Mouse (Mus musculus): Measurements from ENCODE around the gene Coro7.

Gene Coro7

GRCm38 (mm10) chr16:4615297-4615696, 64.3 kb downstream of the Coro7 start:
- no peak for DNase-seq (ENCODE audit: low spot score)

- no peak for DNase-seq (ENCODE audit: low spot score)
Observed at GRCm38 (mm10) chr16:4614639-4615038, 64.9 kb downstream of the Coro7 start.

- no peak for DNase-seq (ENCODE audit: low spot score)
Observed at GRCm38 (mm10) chr16:4613736-4614135, 65.8 kb downstream of the Coro7 start.

DNA sequence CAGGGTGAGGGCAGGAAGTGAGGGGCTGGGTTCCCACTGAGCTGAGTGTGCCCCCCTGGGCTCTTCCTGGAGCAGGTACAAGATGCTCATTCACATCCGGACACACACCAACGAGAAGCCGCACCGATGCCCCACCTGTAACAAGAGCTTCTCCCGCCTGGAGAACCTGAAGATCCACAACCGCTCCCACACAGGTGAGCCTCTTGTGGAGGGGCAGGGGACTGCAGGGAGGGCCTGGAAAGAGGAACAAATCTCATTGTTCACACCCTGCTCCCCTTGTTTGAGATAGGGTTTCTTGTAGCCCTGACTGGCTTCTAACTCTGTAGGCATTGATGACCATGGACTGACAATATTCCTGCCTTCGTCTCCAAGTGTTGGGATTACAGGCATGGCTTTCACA, 67.9 kb downstream of the Coro7 start:
- DNase-seq (ENCODE audit: low spot score) = no peak

DNA sequence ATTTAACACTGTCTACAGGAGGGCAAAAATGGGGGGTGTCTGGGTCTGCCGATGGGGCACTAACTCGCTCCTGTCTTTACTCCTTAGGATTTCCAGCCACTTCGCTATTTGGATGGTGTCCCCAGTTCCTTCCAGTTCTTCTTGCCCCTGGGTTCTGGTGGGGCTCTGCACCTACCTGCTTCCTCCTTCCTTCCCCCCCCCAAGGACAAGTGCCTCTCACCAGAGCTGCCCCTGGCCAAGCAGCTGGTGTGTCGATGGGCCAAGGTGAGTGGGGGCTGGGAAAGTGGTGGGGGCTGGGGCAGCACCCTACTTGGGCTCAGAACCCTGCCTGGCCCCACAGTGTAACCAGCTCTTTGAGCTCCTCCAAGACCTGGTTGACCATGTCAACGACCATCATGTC, 68.4 kb downstream of the Coro7 start:
- DNase-seq (ENCODE audit: low spot score) = no peak

- no peak for DNase-seq (ENCODE audit: low spot score)
Observed at GRCm38 (mm10) chr16:4608532-4609059, 71.0 kb downstream of the Coro7 start.

DNA sequence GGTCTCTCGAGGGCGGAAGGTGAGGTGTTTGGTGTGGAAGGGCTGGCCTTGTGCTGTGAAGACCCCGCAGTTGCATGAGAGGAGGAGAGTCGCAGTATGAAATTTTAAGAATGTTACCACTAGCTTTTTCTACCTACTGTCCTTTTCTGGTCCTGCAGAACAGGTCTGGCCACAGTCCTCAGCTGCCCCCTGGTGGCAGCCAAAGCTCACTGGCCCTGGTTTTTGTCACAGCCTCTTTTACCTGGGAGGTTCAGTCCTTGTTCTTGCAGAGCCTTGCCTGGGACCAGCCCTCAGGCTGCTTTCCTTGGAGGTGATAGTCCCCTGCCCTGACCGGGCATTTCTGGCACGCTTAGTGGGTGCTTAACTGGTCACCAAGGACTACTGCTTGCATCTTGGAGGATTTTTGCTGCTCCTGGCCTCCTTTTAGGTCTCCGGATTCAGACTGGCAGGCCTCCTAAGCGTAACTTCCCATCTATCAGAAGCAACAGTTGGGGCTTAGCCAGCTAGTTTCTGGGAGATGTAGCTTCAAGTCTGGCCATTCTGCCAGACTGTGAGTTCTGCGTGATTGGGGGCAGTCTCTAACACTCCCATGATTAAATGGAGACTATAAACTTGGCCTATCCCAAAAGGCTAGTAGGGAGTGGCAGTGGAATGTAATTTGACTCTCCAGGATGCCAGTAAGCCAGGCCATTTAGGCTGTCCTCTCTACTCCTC, 71.6 kb downstream of the Coro7 start:
- DNase-seq (ENCODE audit: low spot score) = peak; percentile 93

DNA sequence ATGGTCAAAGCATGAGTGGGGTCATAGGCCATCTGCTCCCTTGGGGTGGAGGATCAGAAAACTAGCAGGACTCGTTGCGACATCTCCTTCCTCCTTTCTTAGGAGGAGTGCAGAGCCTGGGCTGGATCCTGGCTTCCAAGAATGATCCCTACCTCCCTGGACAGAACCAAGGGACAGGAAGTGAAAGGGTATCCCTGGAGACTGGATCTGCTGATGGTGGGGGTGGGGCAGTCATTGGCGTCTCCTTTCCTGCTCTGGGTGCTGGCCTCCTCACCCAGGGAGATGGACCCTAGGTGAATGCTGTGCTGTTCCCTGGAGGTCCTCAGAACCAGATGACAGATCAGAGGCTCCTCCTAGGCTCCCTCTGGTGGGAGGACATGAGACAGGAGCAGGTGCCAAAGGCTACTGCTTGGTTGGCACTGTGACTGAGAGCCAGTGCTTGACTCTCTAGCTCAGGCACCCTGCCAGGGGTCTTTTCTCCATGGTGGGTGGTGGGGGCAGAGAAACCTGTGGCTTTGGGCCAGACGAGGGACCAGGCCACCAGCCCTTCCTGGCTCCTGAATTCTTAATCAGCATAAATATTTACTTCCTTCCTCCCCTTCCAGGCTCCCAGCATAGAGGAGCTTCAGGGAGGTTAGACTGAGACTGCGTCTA, 73.0 kb downstream of the Coro7 start:
- DNase-seq (ENCODE audit: low spot score) = peak; percentile 69

DNA sequence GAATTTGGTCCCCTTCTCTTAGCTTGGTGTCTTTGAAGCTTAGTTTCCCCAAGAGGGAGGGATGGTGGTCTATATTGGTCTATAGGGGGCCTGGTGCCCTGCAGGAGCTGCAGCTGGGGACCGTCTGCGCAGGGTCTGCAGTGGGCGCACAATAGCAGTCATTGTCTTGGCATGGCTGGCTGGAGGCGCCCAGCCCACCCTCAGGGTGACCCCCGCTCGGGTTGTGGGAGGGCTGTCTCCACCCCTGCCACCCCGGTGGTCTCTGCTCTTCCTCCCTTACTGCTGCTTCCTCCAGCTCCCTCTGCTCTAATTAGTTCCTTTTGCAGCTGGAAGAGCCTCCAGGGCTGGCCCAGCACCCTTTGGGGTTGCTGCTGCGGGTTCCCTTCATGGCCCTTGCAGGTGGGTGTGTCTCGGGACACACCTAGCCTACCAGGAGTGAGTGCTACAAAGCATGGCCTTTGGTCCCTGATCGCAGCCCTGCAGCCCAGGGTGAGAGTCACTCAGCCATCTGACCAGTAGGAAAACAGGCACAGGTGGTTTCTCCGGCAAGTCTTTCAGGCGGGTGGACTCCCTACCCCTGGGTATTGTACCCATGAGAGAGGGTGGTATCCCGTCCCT, 74.0 kb downstream of the Coro7 start:
- no peak for DNase-seq (ENCODE audit: low spot score)

- no peak for DNase-seq (ENCODE audit: low spot score)
Observed at GRCm38 (mm10) chr16:4604293-4604837, 75.2 kb downstream of the Coro7 start.

GRCm38 (mm10) chr16:4603453-4603837, 76.1 kb downstream of the Coro7 start:
- no peak for DNase-seq (ENCODE audit: low spot score)

DNA sequence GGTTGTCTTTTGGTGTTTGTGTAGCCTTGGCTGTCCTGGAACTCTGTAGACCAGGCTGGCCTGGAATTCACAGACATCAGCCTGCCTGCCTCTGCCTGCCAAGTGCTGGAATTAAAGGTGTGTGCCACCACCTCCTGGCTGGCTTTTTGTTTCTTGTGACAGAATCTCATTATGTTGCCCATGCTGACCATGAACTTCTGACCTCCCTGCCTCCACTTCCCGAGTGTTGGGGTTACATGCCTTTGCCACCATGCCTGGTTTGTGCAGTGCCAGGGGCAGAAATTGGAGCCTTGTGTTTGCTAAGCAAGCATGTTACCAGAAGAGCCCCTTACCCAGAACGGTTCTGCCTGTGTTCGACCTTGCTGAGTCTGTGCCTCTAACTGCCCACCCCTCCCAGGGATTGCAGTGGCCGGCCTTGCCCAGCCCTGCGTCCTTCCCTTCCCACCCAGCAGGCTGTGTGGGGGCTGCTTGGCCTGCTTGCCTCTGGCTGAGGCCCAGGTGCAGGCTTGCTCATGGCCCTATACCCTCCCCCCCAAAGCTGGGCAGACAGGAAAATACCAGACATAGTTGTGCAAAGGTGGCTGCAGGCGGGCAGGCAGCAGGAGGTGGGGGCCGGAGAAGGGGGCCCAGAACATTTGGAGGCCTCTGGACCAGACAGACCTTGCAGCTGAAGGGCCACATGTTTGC, 76.7 kb downstream of the Coro7 start:
- no peak for DNase-seq (ENCODE audit: low spot score)

DNA sequence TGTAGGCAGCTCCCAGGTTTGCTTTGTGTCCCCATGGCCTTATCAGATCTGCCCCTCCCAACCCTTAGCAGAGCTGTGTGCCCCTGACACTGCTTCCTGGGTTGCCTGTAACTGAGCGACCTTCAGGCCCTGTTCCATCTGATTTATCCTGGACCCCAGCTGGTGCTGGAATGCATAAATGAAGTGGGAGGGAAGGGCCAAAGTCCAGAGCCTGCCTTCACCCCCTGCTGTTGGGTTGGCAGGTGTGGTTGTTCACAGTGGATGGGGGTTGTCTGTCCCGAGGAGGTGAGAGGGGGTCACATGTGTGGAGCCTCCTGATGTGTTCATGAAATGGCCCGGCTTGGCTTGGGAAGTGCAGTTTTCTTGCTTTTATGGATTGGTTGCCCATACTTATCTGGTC, 77.4 kb downstream of the Coro7 start:
- DNase-seq (ENCODE audit: low spot score) = no peak

- no peak for DNase-seq (ENCODE audit: low spot score)
Observed at GRCm38 (mm10) chr16:4600701-4601310, 78.8 kb downstream of the Coro7 start.

- no peak for DNase-seq (ENCODE audit: low spot score)
Observed at GRCm38 (mm10) chr16:4599616-4600015, 80.0 kb downstream of the Coro7 start.

DNA sequence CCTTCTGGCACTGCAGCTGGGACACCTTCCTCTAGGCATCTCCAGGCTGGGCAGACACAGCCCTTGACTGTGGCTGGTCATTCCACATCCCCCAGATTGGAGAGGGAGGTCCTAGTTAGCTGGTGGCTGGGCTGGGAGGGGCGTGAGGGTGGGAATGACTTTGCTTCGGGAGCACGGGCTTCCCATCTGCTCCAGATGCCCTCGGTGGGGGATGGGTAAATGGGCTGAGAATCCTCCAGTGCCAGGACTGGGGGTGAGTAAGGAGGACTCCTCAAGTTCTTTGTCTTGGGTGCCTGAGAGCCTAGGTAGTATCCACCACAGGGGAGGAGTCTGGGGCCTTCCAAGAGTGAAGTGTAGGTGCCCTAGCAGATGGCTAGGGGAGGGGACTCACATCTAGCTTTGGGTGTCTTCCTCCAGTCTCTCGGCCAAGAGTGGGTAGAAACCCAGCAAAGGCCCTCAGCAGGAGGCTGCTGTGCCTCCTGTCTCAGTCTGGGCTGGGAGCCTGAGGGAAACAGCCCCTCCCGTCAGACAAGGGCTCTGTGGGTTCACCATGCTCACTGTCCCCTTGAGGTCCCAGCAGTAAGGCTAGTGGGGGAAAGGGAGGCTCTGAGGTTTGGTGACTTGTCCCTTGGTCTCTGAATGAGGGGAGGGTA, 80.6 kb downstream of the Coro7 start:
- DNase-seq (ENCODE audit: low spot score) = peak; percentile 70

- DNase-seq (ENCODE audit: low spot score) = no peak
Observed at GRCm38 (mm10) chr16:4598041-4598440, 81.5 kb downstream of the Coro7 start.

GRCm38 (mm10) chr16:4597296-4597695, 82.3 kb downstream of the Coro7 start:
- DNase-seq (ENCODE audit: low spot score) = no peak

DNA sequence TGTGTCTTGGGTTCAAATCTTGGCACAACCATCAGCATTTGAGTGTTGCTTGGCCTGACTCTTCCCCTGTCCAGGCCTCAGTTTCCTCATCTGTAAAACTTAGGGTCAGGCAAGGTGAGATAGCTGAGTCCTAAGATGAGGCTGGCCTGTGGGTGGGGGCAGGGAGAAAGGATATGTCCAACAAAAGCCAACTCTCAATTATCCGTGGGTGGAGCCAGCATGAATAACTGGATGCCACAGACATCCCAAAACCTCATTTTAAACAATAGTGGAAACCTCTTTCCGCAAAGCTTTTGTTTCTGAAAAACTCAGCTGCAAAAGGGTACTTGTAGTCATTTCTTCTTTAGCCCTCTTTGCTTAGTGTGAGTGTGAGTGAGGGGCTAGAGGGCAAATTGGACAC, 82.7 kb downstream of the Coro7 start:
- no peak for DNase-seq (ENCODE audit: low spot score)

DNA sequence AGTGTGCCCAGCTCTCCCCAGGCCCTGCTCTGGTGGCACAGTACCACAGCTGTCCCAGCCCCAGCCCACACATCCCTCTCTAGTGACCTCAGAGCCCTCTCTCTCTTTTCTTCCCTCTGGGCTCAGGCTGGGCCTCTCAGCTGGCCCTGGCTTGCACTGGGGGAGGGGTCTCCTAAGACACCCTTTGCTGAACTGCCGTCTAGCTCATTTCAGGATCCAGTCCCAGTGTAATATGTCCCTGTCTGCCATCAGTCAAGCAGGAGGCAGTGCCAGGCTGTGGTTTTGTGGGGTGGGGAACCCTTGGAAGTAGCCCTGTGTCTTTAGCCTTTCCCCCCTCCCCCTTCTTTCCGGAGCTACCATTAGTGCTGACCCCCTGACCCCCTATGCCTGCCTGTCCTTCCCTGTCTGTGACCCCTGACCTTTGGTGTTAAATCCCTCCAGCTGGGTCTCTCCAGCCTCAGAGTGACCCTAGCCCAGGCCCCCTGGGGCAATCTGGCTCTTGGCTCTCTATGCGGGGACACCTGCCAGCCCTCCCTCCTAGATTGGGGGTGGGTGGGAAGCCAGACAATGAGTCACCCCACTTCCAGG, 83.3 kb downstream of the Coro7 start:
- peak; percentile 63 for DNase-seq (ENCODE audit: low spot score)

- no peak for DNase-seq (ENCODE audit: low spot score)
Observed at GRCm38 (mm10) chr16:4595527-4595963, 84.0 kb downstream of the Coro7 start.

All from retina, embryonic 14.5 days (tissue).